Mouse (Mus musculus): ENCODE data around the gene N4bp2. TPM values are rescaled to one million over a fixed set of nuclear protein-coding genes. Genes with fewer than 3 reads are reported as not detected.

The N4bp2 gene
- total RNA-seq, 4 experiments from 2014 or later, result 4.6 to 7.5 (median 7.2) TPM

GRCm38 (mm10) chr5:65861154-65861944 is 98.0 kb downstream of the N4bp2 start, which contains the start of gene Rhoh:
Gene Rhoh, plus strand, starts transcription at chr5:65861213.
- DNase-seq (ENCODE audit: low spot score in 2 of 2), result no peak

GRCm38 (mm10) chr5:65862217-65862927 is 99.1 kb downstream of the N4bp2 start:
- no peak for DNase-seq (ENCODE audit: low spot score in 2 of 2)

- no peak for DNase-seq (ENCODE audit: low spot score in 2 of 2)
These were observed 100.0 kb downstream of the N4bp2 start for GRCm38 (mm10) chr5:65863349-65863749.

- DNase-seq (ENCODE audit: low spot score in 2 of 2), result no peak
These were observed 101.2 kb downstream of the N4bp2 start for GRCm38 (mm10) chr5:65864486-65864885.

GRCm38 (mm10) chr5:65864946-65865345 is 101.6 kb downstream of the N4bp2 start:
- DNase-seq (ENCODE audit: low spot score in 2 of 2), result no peak

- no peak for DNase-seq (ENCODE audit: low spot score in 2 of 2)
These were observed 103.3 kb downstream of the N4bp2 start for GRCm38 (mm10) chr5:65866591-65866990.

- no peak for DNase-seq (ENCODE audit: low spot score in 2 of 2)
These were observed 104.2 kb downstream of the N4bp2 start for GRCm38 (mm10) chr5:65867380-65868116.

- no peak for DNase-seq (ENCODE audit: low spot score in 2 of 2)
These were observed 105.1 kb downstream of the N4bp2 start for GRCm38 (mm10) chr5:65868419-65868818.

GRCm38 (mm10) chr5:65869660-65870059 is 106.3 kb downstream of the N4bp2 start:
- DNase-seq (ENCODE audit: low spot score in 2 of 2), result no peak

GRCm38 (mm10) chr5:65871276-65871875 is 108.1 kb downstream of the N4bp2 start:
- DNase-seq (ENCODE audit: low spot score in 2 of 2), result no peak

GRCm38 (mm10) chr5:65873212-65873611 is 109.9 kb downstream of the N4bp2 start:
- DNase-seq (ENCODE audit: low spot score in 2 of 2), result no peak

GRCm38 (mm10) chr5:65875269-65875668 is 111.9 kb downstream of the N4bp2 start:
- no peak for DNase-seq (ENCODE audit: low spot score in 2 of 2)

GRCm38 (mm10) chr5:65878367-65878766 is 115.0 kb downstream of the N4bp2 start:
- no peak for DNase-seq (ENCODE audit: low spot score in 2 of 2)

Other genes starting within 250 kb of the N4bp2 start
- gene Smim14, start 226.3 kb upstream of the N4bp2 start, total RNA-seq (2022), result 100 to 1,000 TPM; 149 to 180 (median 174) TPM
- gene Ube2k, start 226.3 kb upstream of the N4bp2 start, total RNA-seq (2022), result 100 to 1,000 TPM; 105 to 127 (median 115) TPM
- gene Pds5a, start 65.2 kb upstream of the N4bp2 start, total RNA-seq (2022), result 10 to 100 TPM; 73.0 to 80.2 (median 75.8) TPM
- gene Rhoh, start 97.7 kb downstream of the N4bp2 start, total RNA-seq (2022), result 1 to 10 TPM in 2 of 4 experiments, under 1 TPM in 2; 0.67 to 2.4 (median 1.6) TPM
- gene Chrna9, start 171.4 kb downstream of the N4bp2 start, total RNA-seq (2022), result not detected
- not detected for gene 9130230L23Rik, start 240.8 kb downstream of the N4bp2 start, total RNA-seq (2022)

Data from left cerebral cortex, adult 8-10 months (tissue).